Mouse (Mus musculus): ENCODE data around the gene Tln1.

Gene Tln1

GRCm38 (mm10) chr4:43482591-43482990, 79.9 kb downstream of the Tln1 start:
- ATAC-seq (ENCODE audit: insufficient number of reproducible peaks, low FRiP score, low TSS enrichment), result 0 out of 2 replicates have a peak, but pooled peaks have one; percentile 20

GRCm38 (mm10) chr4:43481894-43482456, 80.5 kb downstream of the Tln1 start:
- no peak for ATAC-seq (ENCODE audit: insufficient number of reproducible peaks, low FRiP score, low TSS enrichment)

Data from cerebellum, adult (tissue).